Mouse (Mus musculus) urinary bladder, adult 2 months (tissue): ENCODE results near the gene Coro2b. TPM values are rescaled to one million over a fixed set of nuclear protein-coding genes. Genes with fewer than 3 reads are reported as not detected.

Experiments
- DNase-seq: peaks from one replicate; pipeline ENCODE4 v3.0.0; 2022; ENCODE audit warnings: low spot score
- polyA plus RNA-seq: library from polyadenylated mRNA; depleted of rRNA; stranded (reverse); fragments of >200 nt; gene quantifications from 2 replicates; pipeline ENCODE4 v1.2.3, GENCODE M21; 2012; rRNA removed

Coro2b gene
- 4.9 and 7.9 TPM in 2 replicates for polyA plus RNA-seq

DNA sequence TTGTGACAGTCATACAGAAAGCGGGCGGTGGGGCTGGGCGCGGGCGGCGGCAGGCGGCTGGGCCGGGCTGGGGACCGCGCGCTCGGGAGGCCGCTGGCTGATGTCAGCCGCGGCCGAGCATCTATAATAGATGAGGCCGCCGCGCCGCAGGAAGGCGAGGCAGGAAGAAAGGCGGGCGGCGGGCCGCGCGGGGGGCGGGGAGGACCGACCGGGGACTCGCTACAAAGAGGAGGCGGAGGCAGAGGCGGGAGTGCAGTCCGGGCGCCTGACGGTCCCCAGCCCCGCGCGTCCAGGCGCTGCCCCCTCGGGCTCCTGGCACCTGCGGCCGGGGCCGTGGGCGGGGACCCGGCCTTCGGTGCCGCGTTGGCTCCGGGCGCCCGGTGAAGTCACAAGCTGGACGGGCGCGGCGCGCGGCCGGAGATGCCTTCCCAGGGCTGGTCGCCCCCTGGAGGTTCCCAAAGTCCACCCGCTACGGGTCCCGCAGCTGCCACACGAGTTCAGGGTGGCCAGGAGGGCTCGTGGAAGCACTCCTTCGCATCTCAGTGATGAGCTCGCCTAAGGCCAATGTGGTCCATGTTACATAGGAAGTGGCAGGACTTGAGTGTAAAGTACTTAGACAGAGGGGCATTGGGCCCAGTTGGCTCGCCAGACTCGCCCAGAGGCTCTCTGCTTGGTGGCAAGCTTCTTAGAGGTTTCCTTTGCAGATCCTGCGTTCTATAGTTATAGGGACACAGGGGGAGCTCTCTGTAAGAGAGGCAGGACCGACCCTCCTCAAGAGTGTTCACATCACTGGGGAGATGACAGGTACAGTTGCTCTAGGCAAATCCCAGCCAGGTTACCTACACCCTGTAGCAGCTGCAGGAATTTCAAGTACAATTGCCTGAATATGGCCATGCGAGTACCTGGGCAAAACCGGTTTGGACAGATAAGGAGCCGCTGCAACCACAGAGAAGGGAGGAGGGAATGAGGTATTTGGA, at the start of gene Coro2b:
Coro2b (minus strand) TSS at position 390 of the 977 bp plus-strand sequence.
- peak; percentile 50 for DNase-seq

DNA sequence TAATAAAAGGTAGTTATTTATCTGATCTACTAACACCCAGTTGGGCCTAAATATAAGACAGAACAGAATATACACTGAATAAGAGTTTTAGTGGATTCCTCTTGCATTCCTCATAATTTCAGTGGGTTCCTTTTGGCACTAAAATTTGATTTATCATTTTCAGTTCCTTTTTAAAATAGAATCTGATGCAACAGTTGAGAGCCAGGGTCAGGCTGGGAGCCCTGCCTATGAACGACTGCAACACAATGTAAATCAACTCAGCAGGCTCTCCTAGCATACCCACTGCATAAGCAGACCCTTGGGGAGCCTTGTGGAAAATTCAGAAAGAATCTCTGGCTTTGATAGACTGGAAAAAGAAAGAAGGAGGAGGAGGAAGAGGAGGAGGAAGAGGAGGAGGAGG, 40.7 kb upstream of the Coro2b start:
- DNase-seq, result no peak

GRCm38 (mm10) chr9:62569121-62569520, 32.3 kb upstream of the Coro2b start:
- no peak for DNase-seq

DNA sequence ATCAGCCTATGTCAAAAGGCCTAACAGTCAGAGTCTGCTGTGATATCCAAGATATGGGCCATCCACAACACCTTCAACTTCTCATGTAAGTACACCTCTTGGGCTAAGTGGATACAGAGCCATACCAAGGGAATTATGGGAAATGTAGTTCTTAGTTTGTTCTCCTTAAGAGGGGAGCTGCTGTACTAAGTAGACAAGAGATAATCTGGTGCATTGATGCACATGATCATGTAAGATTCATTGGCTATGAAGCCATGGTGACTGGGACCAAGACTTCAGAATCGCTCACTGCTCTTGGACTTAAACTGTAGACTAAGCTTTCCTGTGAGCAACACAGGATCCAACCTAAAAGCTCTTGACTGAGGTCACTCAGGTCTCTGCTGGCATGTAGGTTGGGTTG, 31.0 kb upstream of the Coro2b start:
- no peak for DNase-seq

DNA sequence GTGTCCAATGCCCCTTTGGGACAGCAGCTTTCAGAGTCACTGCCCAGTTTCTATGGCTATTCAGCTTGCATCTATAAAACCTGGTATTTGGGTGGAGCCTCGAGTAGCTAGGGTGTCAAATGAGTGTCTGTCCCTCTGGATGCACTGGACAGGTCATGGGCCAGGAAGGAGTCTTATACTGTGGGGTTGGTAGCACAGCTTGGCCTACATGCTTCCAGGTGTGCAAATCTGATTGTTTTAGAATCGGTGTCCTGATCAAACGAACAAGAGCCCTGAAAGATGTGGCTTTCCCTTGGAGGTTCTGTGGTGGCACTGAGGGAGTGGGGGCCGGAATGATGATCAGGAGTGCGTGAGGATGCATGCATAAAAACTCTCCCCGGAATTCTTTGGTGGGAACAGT, 25.4 kb upstream of the Coro2b start:
- DNase-seq, result no peak

- DNase-seq, result no peak
These were observed 23.6 kb upstream of the Coro2b start for GRCm38 (mm10) chr9:62560432-62560831.

GRCm38 (mm10) chr9:62560006-62560405, 23.2 kb upstream of the Coro2b start:
- DNase-seq, result no peak

GRCm38 (mm10) chr9:62559446-62559845, 22.6 kb upstream of the Coro2b start:
- no peak for DNase-seq

DNA sequence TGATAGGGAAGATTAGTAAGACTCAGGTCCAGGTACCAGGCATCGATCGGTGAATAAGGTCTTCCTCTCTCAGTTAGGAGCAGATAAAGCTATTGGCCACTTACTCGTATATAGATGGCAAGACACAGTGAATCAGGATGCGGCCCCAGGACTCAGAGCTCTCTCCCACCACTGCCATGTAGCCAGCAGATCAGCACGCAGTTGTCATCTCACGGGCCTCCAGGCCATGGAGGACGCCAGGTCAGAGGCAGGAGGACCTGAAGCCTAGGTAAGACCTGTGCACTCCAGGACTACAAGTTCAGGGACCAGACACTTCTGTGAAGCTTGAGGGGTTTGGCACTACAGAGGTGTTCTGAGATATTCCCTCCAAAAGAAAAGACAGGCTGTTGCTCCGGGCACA, 21.2 kb upstream of the Coro2b start:
- DNase-seq, result no peak

GRCm38 (mm10) chr9:62556748-62557147, 19.9 kb upstream of the Coro2b start:
- no peak for DNase-seq

GRCm38 (mm10) chr9:62555258-62555856, 18.5 kb upstream of the Coro2b start:
- no peak for DNase-seq

GRCm38 (mm10) chr9:62554606-62555005, 17.8 kb upstream of the Coro2b start:
- DNase-seq, result no peak

- DNase-seq, result no peak
These were observed 16.6 kb upstream of the Coro2b start for GRCm38 (mm10) chr9:62553366-62553940.

DNA sequence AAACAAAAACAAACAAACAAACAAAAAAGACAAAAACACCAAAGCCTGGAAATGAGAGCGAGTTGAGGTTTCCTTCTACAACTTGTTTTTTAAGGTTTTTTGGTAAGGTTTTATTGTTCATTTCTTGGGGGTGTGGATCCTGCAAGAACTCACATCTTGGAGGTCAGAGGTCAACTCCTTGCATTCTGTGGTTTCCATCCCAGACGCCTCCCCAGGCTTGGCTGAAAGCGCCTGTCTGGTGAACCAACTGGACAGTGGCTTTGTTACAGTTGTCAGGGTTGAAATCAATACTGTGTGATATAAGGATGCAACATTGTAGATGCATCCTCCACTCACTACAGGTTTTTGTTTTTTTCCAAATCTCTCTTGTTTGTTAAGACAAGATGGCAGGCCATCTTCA, 14.7 kb upstream of the Coro2b start:
- no peak for DNase-seq

- DNase-seq, result peak; percentile 55
These were observed 13.8 kb upstream of the Coro2b start for GRCm38 (mm10) chr9:62550661-62551093.

- peak; percentile 80 for DNase-seq
These were observed 13.0 kb upstream of the Coro2b start for GRCm38 (mm10) chr9:62549809-62550208.

- DNase-seq, result no peak
These were observed 10.6 kb upstream of the Coro2b start for GRCm38 (mm10) chr9:62547476-62547875.

DNA sequence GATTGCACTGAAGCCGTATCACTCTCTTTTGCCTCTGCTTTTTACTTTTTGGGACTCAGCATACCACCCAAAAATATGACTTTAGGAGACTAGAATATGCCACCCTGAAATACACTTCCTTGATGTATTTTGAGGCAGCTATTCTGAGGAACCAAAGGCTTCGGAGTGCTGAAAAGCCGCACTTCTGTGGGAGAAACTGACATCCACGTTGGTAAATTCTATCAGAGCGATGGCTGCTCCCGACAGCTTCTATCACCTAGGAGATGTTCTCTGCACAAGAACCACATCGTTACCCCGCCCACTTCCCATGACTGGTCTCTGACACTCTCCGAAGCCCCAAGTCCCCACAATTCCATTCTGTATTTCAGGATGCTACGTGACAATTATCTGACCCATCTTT, 8.0 kb upstream of the Coro2b start:
- no peak for DNase-seq

DNA sequence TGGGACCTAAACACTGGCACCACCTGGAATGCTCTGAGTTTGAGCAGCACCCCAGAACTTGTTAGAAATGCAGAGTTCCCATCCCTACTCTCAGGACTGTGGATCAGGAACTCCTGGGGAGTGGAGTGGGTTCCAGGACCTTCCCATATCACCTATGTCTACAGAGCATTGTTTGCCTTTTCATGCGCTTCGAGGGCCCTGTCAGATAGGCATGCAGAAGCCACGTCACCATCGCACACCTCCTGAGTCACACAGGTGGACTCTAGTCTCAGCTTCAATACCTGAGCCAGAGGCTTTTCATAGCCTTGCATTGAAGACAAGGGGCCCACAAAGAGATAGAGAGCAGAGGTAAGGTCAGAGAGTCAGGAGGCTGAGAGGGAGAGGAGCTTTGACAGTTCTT, 7.0 kb upstream of the Coro2b start:
- DNase-seq, result no peak

DNA sequence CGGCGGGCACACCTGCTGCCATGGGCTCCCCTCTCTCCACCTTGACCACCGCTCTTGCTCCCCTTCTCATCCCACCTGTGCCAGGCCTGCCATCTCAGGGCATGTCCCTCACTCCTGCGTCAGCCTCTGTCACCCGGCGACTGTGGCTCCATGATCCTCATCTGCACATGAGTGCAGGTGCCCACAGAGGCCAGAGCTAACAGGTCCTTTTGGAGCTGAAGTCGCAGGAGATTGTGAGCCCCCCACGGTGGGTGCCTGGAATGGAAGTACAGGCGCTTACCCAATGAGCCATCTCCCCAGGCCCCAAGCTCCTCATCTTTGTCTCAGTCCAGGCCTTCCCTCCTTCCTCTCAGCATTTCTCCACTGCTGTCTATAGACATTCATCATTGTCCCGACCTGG, 4.8 kb upstream of the Coro2b start:
- DNase-seq, result no peak

DNA sequence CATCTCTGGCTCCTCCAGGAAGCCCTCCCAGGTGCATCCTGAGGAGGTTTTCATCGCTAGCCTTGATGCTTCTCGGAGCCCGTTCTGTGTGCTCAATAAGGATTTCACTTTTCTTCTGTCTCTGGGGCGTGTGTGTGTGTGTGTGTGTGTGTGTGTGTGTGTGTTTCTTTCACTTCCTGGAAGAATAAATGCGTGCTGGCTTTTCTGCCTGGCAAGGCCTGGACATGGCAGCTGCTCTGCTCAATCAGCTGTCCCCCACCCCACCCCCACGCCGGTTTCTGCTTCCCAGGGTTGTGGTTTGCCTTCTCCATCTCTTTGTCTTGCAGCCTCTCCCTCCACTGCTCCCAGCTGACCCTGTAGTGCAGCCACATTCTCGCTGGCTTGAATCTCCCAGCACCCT, 4.3 kb upstream of the Coro2b start:
- DNase-seq, result no peak

GRCm38 (mm10) chr9:62540736-62541135, 3.9 kb upstream of the Coro2b start:
- DNase-seq, result no peak

DNA sequence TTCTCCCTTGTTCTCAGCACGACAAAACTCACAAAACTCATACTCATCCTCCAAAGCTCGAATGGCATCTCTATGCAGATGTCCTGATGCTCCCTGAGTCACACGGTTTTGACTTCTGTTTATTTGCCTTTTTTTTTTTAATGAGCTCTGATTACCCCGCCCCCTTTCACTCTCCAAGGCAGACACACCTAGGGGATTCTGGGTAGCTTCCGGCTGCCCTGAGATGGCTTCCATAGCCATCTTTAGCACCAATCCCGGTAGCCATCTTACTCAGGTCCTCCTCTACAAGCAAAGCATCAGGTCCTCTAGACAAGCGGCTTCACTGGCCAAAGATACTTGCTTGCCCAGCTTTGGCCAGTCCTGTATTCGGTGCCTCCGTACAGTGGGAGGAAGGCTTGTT, 3.3 kb upstream of the Coro2b start:
- no peak for DNase-seq
